Mouse (Mus musculus) embryo, embryonic 11 days (tissue): ENCODE measurements around the gene Dld.

ENCODE experiments used
- DNase-seq: peaks from one replicate; pipeline ENCODE4 v3.0.0-alpha.2; 2015

Gene Dld

DNA sequence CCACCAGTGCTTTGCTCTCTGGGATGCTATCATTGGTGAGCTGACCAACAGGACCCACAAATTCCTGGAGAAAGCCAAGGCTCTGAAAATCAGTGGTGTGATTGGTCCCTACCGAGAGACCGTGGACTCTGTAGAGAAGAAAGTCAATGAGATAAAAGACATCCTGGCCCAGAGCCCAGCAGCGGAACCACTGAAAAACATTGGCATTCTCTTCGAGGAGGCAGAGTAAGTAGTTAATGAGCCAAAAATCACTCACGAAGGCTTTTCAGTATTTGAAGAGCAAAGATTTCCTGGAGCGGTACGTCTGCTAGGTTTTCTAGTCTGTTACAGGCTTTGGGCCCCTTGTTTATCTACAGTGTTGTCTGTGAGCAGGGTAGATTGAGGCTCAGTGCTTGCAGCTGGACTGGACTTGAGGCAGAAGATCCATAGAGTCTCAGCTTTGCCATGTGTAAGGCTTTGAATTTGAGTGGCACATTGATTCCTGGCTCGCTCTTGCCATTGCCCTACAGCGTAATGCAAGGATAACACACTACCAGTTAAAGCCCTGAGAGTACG is 32.8 kb downstream of the Dld start:
- no peak for DNase-seq

GRCm38 (mm10) chr12:31317670-31318408 is 33.4 kb downstream of the Dld start:
- DNase-seq: no peak

DNA sequence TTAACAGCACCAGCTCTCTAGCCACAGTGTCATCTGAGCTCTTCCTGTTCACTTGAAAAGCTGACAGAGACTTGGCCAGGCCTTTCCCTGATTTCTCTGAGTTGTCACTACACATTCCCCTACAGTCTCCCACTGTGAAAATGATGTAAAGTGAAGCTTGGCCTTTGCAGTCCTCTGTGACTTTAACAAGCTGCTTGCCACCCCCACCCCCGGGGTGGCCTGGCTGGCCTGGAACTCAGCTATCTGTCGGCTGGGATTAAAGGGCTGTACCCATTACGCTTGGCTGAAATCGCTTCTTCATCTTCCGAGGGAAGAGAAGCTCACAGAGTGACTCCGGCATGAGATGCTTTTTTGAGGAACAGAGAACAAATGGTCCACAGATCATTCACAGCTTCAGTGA is 35.3 kb downstream of the Dld start:
- no peak for DNase-seq

- no peak for DNase-seq
These were observed 36.9 kb downstream of the Dld start for GRCm38 (mm10) chr12:31314310-31314709.

- DNase-seq: no peak
These were observed 38.1 kb downstream of the Dld start for GRCm38 (mm10) chr12:31313136-31313535.

DNA sequence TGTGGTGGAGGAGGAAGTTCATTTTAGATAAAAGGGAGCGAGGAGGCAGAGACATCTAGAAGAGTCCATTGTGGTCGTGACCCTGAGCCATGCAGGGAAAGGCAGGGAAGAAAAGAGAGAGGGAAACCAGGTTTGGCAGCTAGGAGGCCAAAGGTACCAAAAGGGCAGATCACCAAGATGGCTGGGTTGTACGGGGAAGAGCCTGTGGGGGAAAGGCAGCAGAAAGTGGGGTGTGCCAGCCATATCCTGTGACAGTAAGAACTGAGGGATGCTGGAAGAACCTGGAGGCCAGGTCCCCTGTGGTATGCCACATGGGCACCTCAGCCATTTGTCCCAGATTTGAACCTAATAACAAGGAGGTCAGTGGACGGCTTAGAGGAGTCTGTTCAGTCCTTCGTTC is 39.0 kb downstream of the Dld start:
- no peak for DNase-seq

DNA sequence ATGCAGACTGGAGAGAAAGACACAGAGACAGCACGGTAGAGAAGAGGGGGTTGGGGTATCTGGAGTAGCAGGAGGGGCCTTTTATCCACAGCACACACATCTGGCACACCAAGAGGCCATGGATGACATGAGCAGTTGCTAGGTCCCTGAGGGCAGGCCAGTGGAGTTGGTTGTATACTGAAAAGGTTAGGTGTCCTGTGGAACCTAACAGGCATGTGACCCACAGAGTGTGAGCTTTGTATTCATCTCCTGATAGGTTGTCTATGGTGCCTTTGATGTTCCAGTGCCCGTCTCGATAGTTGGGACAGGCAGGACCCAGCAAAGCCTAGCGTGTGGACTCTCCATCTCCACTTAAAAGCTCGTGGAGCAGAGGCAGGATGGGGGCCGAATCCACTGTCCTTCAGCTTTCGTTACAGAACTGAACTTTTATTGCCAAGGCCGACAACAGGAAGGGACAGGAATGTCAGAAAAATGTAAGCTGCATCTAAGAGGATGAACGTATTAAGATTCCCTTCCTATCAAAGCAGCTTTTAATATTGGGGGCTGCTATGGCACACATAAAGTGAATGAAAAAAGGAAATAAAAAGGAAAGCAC is 39.5 kb downstream of the Dld start:
- DNase-seq: no peak

DNA sequence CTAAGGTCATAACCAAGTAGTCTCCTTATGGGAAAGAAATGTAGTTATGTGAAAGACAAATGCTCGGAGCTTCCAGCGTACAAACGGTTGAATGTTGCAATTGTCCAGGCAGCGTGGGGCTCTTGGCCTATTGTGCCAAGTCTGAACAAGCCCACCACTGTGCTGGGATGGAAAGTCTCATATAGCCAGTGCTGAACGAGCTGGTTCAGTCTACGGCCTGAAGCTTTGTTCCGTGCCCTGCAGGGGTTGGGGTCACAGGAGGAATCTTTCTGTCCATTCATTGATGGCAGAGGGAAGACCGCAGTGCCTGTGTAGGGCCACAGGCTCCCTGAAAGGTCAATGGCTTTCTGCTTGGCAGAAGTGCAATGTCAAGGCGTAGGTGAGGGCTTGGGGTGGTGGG is 40.6 kb downstream of the Dld start:
- DNase-seq: peak; percentile 32

DNA sequence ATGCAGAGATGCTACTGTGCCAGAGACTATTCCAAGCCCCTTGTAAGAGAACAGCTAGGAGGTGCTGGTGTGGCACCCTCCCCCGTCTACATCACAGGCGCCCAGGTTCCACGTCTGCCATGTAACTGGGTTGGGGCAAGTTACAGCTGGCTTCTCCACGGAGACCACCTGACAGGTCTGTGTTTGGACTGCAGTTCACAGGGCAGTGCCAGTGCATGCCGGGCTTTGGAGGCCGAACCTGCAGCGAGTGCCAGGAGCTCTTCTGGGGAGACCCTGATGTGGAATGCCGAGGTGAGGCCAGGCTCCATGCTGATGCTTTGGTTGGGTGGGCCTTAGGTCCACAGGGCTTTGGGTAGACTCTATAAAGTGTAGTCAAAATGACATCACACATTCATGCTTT is 43.5 kb downstream of the Dld start:
- DNase-seq: no peak

- no peak for DNase-seq
These were observed 44.2 kb downstream of the Dld start for GRCm38 (mm10) chr12:31307011-31307410.

DNA sequence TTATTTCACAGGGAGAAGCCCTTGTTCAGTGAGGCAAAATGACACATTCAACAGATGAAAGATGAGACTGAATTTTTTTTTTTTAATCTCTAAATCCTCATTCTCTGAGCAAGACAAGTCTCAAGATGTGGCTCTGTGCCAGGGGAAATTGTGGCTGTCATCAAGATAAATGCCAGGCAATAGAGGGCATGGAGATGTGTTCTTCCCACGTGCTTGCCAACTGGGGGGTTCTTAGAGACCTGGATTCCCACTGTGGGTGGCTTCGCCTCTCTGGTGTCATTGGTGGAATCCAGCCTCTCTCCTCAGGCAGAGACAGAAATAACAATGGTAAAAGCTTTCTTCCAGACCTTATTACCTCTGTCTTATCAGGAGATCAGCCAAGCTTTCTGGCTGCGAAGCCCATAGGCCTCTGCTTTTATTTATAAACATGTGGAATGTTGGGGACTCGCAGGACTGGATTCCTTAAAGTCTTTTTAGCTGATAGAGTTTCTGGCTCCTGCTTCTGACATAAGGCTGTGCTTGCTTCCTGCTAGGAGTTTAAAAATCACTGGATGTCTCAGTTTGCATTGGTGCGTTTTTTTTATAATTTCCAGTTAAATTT is 45.1 kb downstream of the Dld start:
- DNase-seq: no peak

- no peak for DNase-seq
These were observed 48.3 kb downstream of the Dld start for GRCm38 (mm10) chr12:31302766-31303511.

DNA sequence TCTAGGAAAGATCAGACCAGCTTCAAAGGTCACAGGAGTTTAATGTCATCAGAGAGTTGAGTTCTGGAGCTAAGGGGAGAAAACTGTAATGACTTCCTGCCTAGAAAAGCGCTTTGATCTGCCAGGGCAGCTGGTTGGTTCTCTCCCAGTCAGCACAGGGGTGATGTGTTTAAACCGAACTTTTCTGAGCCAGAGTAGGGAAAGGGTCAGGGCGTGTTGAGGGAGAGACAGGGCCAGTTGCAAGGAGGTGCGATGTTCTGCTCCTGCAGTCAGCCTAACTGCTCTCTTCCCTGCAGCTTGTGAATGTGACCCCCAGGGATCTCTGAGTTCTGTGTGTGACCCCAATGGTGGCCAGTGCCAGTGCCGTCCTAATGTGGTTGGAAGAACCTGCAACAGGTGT is 49.0 kb downstream of the Dld start:
- DNase-seq: peak; percentile 27

DNA sequence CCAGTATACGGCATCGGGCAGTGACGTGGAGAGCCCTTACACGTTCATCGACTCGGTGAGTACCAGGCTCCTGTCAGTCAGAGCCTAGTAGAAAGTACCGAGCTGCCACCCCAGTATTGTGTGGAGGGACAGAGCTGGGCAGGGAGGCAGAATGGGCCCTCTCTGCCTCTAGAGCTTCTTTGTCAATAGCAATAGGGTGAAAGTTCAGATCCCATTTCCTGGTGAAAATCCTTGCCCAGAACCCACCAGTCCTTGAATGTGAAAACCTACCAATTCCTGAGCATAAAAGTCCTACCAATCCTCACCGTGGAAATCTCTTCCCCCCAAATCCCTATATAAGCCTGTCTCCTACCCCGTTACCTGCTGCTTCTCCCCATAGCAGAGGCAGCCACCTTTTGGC is 51.0 kb downstream of the Dld start:
- DNase-seq: no peak

GRCm38 (mm10) chr12:31299676-31300197 is 51.5 kb downstream of the Dld start:
- DNase-seq: no peak

DNA sequence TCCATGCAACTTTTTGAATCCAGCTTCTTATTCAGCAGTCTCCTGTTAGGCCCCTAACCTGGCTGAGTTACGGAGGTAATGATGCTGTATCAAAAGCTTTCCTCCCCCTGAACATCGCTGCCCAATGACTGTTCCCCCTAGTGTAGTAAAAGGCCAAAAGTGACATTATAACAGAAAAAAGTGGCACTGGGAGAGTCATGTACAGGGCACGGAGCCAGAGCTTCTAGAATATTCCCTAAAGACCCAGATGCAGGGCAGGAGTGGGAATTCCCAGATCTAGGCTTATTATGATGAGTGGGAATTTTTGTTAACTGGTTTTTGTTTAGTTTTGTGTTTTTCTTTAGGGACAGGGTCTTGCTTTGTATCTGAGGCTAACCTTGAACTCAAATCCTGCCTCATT is 52.1 kb downstream of the Dld start:
- DNase-seq: no peak

- DNase-seq: no peak
These were observed 52.7 kb downstream of the Dld start for GRCm38 (mm10) chr12:31298530-31298929.

- DNase-seq: no peak
These were observed 53.1 kb downstream of the Dld start for GRCm38 (mm10) chr12:31298122-31298521.

DNA sequence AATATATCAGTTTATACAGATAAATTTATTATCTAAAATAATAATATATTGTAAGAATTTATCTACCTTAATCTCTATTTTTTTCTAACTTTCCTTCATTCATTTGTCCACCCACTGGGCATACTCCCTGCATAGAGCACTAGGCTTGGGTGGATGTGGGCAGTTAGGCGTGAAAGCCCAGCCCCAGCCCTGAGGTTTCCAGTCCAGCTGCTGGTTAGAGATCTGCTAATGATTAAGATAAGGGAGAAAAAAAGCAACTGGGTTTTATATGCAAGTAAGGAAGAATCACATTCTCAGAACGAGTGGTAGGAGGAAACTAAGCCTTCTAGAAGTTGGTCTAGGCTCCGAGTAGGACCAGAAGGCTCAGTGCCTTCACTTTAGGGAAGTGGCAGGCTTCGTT is 55.2 kb downstream of the Dld start:
- DNase-seq: no peak

DNA sequence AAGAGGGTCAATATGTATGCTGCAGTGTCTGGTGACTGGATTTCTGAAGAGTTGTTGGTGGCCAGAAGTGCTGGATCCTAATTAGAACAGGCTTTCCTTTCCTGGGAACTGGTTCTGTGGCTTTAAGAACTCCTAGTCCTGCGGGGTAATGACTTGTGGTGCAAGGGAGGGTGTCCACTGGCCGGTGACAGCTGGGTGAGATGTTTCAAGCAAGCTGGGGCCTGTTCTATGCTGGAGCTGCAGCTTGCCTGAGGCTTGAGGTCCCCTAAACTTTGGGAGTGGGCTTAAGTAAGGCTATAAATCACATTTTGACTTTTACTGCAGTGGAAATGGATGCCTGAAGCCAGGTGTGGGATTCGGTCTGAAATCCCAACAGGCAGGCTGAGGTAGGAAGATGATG is 55.7 kb downstream of the Dld start:
- DNase-seq: peak; percentile 47

GRCm38 (mm10) chr12:31294996-31295395 is 56.3 kb downstream of the Dld start:
- DNase-seq: no peak

DNA sequence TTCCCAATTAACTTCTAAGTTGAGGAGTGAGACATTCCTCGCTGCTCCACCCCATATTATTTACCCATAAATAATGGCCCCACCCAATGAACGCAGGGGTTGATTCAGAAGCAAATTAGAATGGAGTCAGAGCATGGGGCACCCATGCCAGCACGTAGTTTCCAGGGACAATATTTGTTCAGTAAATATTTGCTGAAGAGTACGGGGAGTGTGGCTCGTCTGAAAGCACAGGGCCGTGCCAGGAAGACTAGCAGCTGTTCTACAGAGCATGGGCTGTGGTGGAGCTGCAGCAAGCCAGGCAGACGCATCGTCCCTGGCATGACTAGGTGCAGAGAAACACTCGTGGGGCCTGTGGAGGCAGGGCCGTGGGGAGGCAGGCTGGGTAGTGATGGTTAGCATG is 56.7 kb downstream of the Dld start:
- DNase-seq: no peak
